Mouse (Mus musculus): ENCODE data around the gene Rab31.

Gene Rab31

DNA sequence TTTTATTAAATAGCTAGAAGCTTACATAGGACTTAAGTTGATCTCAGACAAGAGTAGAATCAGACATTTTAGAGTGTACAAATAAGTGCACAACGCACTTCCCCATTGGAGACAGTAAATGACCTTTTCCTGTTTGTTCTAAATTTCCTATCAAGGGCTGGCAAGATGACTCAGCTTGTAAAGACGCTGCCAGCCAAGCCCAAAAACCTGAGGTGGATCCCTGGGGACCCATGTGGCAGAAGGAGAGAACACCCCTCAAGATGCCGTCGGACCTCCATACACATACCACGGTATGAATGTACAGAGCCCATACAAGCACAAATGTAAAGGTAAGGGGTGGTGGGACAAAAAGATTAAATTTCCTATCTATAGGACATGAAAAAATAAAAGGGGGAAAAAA lies 35.4 kb downstream of the Rab31 start:
- no peak for DNase-seq

DNA sequence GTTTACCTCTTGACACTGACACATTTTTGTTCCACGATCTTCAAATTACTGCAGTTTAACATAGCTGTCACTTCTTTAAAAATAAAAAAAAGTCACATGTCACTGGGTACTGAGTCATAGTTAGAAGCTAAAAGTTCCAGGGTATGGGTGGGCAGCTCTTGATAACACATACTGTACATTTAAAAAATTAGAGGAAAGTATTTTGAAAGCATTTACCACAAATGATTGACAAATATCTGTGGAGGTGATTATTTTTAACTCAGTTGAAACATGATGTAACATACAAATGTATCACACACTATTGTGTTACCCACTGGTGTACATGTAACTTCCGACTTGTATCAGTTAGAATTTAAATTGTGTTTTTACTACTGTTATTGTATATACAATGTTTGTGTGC lies 37.5 kb downstream of the Rab31 start:
- DNase-seq = no peak

DNA sequence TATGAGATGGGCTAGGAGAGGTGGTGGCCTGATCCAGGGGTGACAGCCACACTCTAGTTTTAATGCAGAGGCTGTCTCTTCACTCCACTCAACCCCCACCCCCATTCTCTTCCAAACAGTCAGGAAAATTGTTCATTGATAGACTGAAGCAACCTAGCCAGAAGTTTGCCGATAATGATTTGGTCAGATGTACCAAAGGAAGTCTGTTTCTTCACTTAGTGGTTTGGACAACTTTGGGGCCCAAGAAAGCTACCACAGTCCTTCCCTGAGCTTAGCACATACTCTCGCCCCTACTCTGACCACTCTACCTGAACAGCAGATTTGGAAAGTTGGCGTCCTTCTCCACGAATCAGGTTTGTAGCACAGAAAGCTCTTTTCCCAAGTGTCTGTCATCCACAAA lies 39.9 kb downstream of the Rab31 start:
- DNase-seq = no peak

DNA sequence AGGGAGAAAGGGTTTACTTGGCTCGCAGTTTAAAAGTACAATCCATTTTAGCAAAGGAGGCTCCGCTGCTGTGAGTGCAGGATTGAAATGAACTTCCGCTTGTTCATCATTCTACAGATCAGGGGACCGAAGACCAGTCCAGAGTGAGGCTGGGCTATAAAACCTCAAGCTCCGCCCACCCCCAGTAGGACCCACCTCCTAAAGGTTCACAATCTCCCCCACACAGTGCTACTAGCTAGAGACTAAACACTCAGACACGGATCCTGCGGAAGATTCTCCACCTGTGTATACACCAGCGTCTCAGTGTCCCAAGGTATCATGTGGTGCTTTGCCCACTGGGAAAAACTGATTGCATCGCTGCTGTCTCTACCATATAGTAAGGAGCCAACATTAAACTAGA lies 40.8 kb downstream of the Rab31 start:
- DNase-seq = no peak

DNA sequence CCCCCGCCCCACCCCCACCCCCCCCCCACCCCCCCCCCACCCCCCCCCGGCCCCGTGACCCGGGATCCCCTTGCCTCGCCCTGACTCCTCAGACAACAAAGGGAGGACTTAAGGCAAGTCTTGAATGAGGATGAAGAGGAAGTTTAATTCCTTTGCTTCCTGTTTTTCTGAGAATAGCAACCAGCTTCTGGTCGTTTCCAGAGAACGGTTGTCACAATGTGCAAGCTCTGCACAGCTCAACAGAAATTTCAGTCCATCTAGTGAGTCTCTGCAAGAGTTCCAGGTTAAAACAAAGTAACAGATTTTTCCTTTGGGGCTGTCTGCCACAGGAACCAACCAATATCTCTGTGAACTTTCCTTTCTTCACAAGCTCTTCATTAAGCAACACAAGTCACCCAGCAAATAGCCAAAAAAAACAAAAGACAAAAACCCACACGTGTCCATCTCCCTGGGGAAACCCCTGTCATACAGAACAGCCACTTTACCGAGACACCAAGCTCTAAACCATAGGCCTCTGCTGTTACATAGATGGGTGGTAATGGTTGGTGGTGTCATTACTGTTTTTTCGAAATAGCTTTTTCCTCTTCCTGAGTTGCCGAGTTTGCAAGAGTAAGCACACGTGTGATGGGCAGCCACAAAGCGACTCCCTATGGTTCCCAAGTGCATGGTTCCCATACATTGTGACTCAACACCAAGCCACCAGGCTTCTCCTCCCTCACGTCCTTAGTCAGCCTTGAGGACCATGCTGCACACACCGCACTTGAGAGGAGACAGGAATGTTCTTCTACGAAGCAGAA lies 42.4 kb downstream of the Rab31 start:
- no peak for DNase-seq

DNA sequence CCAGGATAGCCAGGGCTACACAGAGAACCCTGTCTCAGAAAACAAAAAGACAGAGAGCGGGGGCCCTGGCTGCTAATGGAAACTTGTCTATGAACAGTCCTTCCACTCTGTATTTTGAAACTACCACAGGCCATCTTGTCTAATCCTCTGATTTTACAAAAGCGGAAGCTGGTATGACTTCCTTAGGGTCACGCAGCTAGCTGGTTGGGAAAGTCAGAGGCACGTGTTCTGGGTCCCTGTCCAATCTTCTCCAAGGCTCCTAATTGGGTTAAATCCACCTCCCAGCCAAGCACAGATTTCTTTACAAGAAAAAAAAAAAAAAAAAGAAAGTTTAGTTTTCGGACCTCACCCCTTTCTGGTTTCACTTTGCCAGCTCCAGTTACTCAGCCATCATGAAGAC lies 45.8 kb downstream of the Rab31 start:
- no peak for DNase-seq

DNA sequence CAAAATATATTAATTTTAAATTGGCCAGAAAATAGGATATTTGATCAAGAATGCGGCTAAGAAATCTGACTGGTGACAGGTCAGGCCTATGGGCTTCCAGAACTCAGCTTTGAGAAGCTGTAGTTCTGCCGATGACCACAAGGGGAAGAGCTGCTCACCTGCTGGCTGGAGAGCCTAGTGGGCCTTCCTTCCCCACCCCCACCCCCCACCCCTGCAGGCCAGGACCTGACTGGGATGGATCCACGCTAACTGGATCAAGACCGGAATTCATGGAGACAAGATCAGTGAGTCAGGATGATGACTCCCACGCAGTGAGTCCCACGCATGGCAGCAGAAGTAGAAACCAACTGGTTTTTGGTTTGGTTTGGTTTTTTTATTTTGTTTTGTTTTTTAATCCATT lies 46.3 kb downstream of the Rab31 start:
- DNase-seq = no peak

DNA sequence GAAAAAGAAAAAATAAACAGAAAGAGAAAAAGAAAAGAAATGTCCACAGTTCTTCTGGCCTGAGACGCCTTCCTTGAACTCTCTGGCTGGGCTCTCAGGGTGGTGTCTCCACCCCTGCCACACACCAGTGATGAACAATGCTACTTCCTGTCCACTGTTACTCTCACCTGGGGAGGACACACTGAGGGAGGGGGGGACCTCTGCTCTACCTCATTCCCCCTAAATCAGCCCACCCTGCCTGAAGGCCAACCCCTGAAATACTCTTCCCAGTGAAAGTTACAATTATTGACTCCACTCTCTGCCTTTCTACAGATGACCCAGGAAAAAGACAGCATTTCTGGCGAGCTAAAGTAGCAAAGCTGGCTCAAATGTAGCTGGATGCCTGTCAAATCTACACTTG lies 46.7 kb downstream of the Rab31 start:
- no peak for DNase-seq

DNA sequence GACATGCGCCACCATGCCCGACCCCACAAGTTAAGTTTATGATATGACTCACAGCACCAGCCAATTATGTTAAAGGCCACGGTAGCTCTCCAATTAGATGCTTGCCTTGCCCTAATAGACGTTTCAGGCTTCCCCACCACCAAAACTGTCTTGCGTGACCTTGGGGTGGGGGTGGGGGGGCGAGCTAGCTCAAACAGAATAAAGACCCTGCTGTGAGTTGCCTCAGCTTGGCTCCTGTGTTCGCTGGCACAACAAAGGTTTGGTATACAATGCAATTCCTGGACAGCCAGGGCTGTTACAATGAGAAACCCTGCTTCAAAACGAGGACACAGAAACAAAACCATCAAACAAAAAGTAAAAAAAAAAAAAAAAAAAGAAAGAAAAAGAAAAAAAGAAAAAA lies 47.2 kb downstream of the Rab31 start:
- DNase-seq = no peak

DNA sequence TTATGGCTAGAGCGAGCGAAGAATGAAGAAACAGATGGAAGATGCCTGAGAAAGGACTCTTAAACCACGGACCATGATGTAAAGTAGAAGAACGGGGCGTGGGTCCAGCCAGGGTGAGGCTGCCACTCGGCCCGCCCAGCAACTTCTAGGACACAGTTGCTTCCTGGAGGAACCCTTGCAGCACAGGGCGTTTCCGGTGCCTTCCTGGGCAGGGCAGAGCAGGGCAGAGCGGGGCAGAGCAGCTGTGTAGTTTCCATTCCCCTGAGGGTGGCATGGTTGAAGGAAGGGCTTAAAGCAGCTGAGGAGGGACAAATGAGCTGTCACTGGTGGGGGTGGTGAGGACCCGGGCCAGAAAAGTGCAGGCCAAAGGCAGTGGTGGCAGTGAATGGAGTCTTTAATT lies 48.3 kb downstream of the Rab31 start:
- peak; percentile 47 for DNase-seq

DNA sequence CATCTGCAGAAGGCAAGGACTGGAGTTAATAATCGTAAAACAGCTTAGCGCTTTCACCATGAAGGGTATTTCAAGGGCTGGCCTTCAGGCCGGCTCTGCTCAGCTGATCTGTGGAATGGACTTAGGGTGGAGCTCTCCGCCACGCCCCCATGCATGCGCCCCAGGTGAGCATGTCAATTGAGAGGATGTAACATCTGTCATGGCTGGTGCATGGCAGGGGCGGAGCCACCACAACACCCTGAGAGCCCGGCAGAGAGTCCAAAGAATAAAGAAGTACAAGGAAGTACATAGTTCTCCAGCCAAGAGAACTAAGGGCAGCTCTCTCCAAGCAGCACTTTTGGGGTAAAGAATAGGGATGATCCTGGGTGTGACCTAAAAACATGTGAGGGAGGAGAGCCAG lies 48.9 kb downstream of the Rab31 start:
- DNase-seq = peak; percentile 76

DNA sequence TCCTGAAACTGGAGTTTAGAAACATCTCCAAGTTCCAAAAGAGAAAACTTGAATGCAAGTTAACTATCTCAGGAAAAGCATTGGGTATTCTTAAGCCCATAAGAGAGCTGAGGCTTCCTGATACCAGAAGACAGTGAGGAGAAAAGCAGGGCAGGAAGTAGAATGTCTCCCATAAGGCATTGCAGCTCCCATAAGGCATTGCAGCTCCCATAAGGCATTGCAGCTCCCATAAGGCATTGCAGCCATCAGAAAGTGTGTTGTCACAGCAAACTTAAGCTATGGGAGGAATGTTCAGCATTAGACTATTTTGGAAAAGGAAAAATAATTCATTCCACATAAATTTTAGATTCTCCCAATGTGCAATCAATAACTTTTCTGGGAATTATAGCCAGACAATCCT lies 51.2 kb downstream of the Rab31 start:
- DNase-seq = no peak

DNA sequence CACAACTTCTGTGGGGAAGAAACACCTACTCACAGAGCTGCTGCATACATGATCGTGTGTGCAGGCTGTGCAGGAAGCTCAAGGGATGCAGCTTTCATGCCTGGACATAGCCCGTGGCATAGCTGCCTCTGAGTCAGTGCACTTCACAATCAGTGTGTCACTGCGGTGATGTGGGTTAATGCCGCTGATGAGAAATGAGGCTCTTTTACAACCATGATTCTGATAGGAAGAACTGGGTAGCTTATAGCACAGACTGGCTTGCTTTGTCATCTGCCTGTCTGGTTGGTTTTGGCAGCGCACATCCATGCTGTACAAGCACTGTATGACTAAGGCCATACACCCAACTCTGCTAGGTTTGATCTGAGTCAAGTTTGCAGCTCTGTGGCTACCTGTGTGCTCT lies 52.7 kb downstream of the Rab31 start:
- no peak for DNase-seq

DNA sequence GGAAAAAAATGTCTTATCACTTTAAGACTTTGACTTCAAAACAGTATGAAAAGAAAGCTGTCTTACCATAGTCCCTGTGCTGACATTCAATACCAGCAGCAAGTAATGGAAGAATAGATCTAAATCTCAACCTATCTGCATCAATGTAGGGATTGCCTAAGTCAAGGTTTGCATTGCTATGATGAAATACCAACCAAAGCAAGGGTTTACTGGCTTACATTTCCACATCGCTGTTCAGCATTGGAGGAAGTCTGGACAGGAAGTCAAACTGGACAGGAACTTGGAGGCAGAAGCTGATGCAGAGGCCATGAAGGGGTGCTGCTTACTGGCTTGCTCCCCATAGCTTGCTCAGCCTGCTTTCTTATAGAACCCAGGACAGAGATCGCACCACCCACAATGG lies 54.0 kb downstream of the Rab31 start:
- no peak for DNase-seq

DNA sequence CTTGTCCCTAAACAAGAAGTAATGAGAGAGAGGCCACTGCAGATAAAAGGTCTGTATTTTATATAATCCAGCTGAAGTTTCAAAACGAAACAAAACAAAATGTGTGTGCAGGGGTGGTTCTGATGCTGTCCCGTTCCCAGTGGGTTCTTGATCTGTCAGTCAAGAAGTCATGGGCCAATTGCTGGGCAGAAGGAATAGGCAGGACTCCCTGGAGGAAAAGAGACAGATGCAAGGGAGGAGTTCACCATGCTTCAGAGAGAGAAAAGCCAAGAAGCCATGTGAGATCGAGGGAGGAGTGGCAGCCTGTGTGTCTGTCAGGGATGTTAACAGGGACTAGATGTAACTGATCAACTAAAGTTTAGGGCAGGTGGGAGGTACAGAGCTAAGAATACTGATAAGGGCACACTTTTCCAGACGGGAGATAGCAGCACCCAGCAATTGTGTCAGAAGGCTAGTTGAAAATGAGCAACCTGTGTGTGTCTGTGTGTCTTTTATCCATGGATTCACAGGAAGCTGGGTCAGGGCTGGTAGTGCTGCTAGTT lies 54.8 kb downstream of the Rab31 start:
- DNase-seq = no peak

DNA sequence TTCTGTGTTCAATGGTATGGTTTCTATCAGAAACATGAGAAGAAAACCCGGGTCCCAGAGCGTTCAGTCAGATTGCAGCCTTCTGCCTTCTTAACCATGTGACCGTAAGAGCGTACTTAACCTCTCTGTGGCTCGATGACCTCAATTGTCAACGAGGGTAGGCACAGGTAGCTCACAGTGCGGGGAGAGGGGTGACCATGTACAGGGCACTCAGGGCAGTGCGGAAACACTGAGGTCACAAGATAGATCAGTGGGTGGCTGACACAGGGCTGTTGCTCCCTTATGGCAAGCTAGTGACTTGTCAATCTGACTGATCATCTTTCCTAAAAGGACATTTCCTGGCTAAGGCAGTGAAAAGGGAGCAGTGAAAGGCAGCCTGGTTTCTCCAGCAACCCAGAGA lies 58.5 kb downstream of the Rab31 start:
- DNase-seq = no peak

DNA sequence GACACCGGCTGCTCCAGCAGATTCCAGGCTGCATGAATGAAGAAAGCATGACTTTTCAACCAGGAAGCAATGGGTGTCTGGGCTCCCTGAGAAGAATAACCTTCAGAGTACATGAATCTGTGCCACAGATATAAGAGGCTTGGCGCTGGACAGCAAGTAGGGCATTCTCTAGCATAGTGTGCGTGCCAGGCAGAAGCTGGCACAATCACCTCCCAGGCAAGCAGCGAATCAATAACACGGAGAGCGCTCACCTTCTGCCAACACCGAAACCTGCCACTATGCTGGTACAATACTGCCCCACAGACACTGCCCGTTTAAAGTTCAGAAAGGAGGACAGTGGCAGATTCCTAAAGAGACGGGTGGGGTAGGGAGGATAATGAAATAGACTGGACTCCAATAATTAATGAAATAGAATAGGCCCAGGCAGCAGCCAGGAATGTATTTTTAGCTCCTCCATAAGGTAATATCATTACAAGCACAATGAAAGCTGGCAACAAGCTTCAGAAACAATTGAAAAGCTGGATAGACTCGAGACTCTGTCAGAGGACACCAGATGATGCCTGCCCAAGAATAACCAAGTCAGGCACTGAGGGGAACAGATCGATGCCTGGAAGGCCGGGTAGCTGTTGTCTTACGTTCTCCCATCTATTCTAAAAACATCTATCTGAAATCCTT lies 59.6 kb downstream of the Rab31 start:
- peak; percentile 11 for DNase-seq

DNA sequence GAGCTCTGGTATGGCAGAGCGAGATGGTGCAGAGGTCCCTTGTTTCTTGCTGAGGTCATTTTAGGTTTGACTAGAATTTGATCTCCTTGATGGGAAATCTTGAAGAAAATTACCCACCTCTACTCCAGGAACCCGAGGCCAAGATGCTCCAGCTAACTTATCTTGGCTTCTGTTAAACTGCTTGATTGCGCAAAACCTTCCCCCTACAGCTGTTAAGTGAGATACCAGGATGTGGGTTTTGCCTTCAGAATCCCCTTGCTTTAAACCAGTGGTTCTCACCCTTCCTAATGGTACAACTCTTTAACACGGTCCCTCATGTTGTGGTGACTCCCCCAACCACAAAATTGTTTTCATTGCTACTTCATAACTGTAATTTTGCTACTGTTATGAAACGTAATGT lies 60.8 kb downstream of the Rab31 start:
- DNase-seq = no peak

DNA sequence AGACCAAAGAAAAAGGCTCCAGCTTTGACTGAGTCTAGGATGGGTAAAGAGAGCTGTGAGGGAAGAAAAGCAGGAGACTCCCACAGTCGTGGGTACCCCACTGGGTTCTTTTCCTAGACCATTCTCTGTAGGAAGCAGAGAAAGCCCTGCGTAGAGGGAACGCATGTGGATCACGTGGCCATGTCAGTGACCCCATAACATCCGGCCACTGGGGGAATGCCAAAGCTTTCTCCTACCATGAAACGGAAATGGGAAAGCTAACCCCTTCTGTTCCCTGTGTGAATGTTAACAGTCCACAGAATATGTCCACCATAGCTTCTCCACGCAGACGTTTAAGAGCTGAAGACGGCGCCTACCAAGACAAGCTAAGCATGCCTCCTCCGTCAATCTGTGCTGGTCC lies 62.0 kb downstream of the Rab31 start:
- DNase-seq = peak; percentile 35

DNA sequence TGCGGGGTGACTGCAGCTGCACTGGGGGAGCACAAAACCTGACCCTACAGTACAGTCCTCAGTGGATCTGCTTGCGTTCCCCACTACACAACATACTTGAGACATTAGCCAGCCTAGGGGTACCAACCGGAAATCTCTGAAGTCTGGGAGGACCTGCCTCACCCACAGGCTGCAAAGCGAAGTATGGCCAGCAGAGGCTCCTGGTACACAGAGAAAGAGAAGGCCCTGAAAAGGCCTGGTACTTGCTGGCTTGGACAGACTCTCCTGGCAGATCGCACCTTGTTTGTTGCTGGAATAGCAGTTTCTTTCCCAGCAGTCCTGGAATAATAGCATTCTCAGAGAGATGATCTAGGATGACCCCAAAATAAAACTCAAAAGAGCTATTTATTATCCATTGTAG lies 66.3 kb downstream of the Rab31 start:
- DNase-seq = peak; percentile 54

DNA sequence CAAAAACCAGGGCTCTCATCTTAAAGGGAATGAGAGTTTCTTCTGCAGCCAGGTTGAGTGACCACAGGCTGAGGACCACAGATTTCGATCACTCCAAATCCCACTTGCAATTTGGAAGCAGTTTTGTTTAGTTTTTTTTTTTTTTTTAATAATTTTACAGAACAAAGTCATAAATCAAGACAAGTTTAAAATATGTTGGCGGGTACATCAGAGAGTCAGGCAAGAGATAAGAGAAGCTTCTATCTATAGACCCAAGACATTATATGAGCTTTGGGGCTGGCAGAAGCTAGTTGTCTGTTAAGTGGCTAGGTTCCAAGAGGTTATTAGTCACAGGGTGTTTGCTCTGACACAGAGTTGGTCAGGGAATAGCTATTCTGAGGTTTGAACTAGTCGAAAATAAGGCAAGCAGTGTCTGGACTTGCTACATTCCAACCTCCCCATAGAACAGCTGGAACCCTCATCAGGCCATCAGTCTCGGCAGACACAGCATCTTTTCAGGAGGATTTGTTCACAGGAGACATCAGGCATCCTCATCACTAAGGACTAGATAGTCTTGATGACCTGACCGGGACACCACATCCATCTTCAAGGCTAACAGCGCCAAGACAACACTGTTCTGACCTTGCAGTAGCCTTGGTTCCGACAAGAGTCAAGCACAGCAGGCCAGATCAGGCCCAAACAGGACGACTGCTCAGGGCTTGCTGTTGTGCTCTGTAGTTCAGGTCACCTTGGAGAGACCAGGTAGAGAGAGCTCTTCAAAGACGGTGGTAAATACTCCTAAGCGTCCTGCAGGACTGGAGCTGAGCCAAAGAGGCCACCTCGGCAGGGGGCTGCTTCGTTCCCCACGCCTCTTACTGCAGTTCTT lies 68.8 kb downstream of the Rab31 start:
- no peak for DNase-seq

DNA sequence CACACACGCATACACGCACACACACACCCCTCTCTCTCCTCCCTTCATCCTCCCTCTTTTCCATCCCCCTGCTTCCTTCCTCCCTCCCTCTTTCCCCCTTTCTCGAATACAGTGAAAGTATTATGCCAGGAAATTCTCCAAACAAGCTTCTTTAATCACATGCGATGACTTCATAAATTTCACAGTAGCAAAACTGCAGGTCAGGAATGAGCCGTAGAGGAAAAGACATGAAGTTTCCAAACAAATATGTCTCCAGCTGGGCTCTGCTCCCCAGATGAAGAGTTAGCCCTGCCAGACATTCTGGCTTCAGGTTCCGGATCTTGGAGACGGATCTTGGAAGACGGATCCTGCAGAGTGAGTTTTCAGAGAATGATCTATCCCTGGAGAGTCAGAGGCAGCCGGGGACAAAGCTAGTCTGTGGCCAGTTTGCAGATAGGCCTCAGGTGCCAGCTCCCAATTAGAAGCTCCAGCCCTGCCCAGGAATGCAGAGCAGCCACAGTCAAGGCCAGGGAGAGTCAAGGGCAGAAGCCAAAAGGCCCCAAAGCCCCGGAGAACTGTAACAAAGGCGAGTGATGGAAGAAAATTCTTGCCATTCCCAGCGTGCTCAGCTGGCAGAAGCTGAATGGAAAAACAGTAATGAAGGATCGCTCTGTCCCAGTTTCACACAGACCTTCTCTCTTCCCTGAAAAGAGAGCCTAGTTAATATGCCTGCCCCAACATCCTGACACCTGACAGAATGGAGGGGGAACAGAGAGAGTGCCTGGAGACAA lies 70.6 kb downstream of the Rab31 start:
- peak; percentile 77 for DNase-seq

DNA sequence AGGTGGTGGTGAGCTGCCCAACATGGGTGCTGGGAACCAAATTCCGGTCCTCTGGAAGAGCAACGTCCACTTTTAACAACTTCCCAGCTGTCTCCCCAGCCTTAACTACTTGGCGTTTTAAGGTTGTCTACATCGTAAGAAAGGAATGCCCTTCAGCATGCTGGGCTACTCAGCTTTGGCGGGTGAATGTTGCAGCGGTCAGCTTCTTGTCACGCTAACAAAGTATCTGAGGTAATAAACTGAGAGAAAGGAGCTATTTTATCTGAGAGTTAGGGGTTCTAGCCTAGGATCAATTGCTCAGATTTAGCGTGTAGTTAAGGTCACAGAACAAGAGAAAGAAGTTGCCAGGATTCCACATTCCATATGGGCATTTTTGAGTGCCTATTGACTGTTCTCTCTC lies 71.2 kb downstream of the Rab31 start:
- no peak for DNase-seq

Measured in kidney, adult 11 months (tissue).